Mouse (Mus musculus): ENCODE data around the gene Hal. TPM values are rescaled to one million over a fixed set of nuclear protein-coding genes. Genes with fewer than 3 reads are reported as not detected.

The Hal gene
- polyA plus RNA-seq (2016; fragmentation: Nextera tagmentation; extraction: Ambion mirVana): 0.16 and 0.20 TPM in 2 replicates

- H3K9me3 ChIP-seq (replicated peaks): no peaks in the 10 kb centered on the region
- WGBS: 78% methylated on average over 17 of the region's 17 CpGs
- H3K27ac ChIP-seq (replicated peaks): peak within 1 kb of the TSS; percentile 47; the same call in 1 of the 2 replicates
- H3K36me3 ChIP-seq: peaks cover 20% of the 10 kb centered on the region
- no peak within 1 kb of the TSS for H3K4me3 ChIP-seq
- DNase-seq (ENCODE audit: low spot score): no peak
- H3K4me1 ChIP-seq: peaks cover 29% of the 10 kb centered on the region
- H3K27me3 ChIP-seq (ENCODE audit: low read depth, poor library complexity, severe bottlenecking): no peaks in the 10 kb centered on the region
These were observed at the start of gene Hal for GRCm38 (mm10) chr10:93488066-93488827. Gene Hal (plus strand): TSS chr10:93488768.

- Histone ChIP-seq H3K9me3 (replicated peaks) (no peaks in the 10 kb centered on the region), H3K36me3 (no peaks in the 10 kb centered on the region), H3K4me3 (no peak overlapping the region), H3K4me1 (peaks cover 7% of the 10 kb centered on the region), H3K27ac (replicated peaks) (no peak overlapping the region), H3K27me3 (ENCODE audit: low read depth, poor library complexity, severe bottlenecking) (no peaks in the 10 kb centered on the region)
- DNase-seq (ENCODE audit: low spot score): no peak
- whole genome bisulfite sequencing: 87% methylated on average over 6 of the region's 6 CpGs
These were observed 47.1 kb upstream of the Hal start for GRCm38 (mm10) chr10:93441501-93441900.

GRCm38 (mm10) chr10:93442183-93442582 lies 46.4 kb upstream of the Hal start:
- no peak overlapping the region for H3K4me3 ChIP-seq
- no peaks in the 10 kb centered on the region for H3K36me3 ChIP-seq
- H3K9me3 ChIP-seq (replicated peaks): no peaks in the 10 kb centered on the region
- H3K27ac ChIP-seq (replicated peaks): no peak overlapping the region
- peaks cover 6% of the 10 kb centered on the region for H3K4me1 ChIP-seq
- H3K27me3 ChIP-seq (ENCODE audit: low read depth, poor library complexity, severe bottlenecking): no peaks in the 10 kb centered on the region
- DNase-seq (ENCODE audit: low spot score): no peak
- WGBS: 81% methylated on average over 3 of the region's 3 CpGs

- no peaks in the 10 kb centered on the region for H3K4me1 ChIP-seq
- DNase-seq (ENCODE audit: low spot score): no peak
- no peak overlapping the region for H3K27ac ChIP-seq (replicated peaks)
- no peaks in the 10 kb centered on the region for H3K36me3 ChIP-seq
- no peaks in the 10 kb centered on the region for H3K9me3 ChIP-seq (replicated peaks)
- WGBS: 91% methylated on average over 9 of the region's 9 CpGs
- H3K27me3 ChIP-seq (ENCODE audit: low read depth, poor library complexity, severe bottlenecking): no peaks in the 10 kb centered on the region
- no peak overlapping the region for H3K4me3 ChIP-seq
These were observed 44.2 kb upstream of the Hal start for GRCm38 (mm10) chr10:93444407-93444806.

- 78% methylated on average over 10 of the region's 10 CpGs for WGBS
- DNase-seq (ENCODE audit: low spot score): no peak
- H3K27me3 ChIP-seq (ENCODE audit: low read depth, poor library complexity, severe bottlenecking): no peaks in the 10 kb centered on the region
- H3K4me1 ChIP-seq: peaks cover 4% of the 10 kb centered on the region; the same call in 1 of the 2 replicates
- no peak overlapping the region for H3K27ac ChIP-seq (replicated peaks)
- H3K36me3 ChIP-seq: no peaks in the 10 kb centered on the region
- no peak overlapping the region for H3K4me3 ChIP-seq
- H3K9me3 ChIP-seq (replicated peaks): no peaks in the 10 kb centered on the region
These were observed 41.2 kb upstream of the Hal start for GRCm38 (mm10) chr10:93447398-93447797.

- H3K27me3 ChIP-seq (ENCODE audit: low read depth, poor library complexity, severe bottlenecking): no peaks in the 10 kb centered on the region
- 0 out of 2 replicates have a peak, but pooled peaks cover 7% of the 10 kb centered on the region for H3K36me3 ChIP-seq
- H3K4me1 ChIP-seq: peaks cover 28% of the 10 kb centered on the region
- H3K9me3 ChIP-seq (replicated peaks): no peaks in the 10 kb centered on the region
- no peak for DNase-seq (ENCODE audit: low spot score)
- no peak overlapping the region for H3K27ac ChIP-seq (replicated peaks)
- peak overlapping the region; percentile 83 for H3K4me3 ChIP-seq
- 85% methylated on average over 7 of the region's 7 CpGs for WGBS
These were observed 33.9 kb upstream of the Hal start for GRCm38 (mm10) chr10:93454652-93455014.

GRCm38 (mm10) chr10:93460106-93460505 lies 28.5 kb upstream of the Hal start:
- WGBS: 87% methylated on average over 11 of the region's 11 CpGs
- Histone ChIP-seq H3K4me1 (peaks cover 12% of the 10 kb centered on the region), H3K36me3 (peaks cover 58% of the 10 kb centered on the region), H3K27me3 (ENCODE audit: low read depth, poor library complexity, severe bottlenecking) (no peaks in the 10 kb centered on the region), H3K27ac (replicated peaks) (no peak overlapping the region), H3K4me3 (no peak overlapping the region), H3K9me3 (replicated peaks) (no peaks in the 10 kb centered on the region)
- no peak for DNase-seq (ENCODE audit: low spot score)

GRCm38 (mm10) chr10:93462692-93463382 lies 25.7 kb upstream of the Hal start:
- WGBS: 94% methylated on average over 7 of the region's 7 CpGs
- Histone ChIP-seq H3K9me3 (replicated peaks) (no peaks in the 10 kb centered on the region), H3K4me1 (peaks cover 5% of the 10 kb centered on the region; the same call in 1 of the 2 replicates), H3K36me3 (peaks cover 80% of the 10 kb centered on the region), H3K27me3 (ENCODE audit: low read depth, poor library complexity, severe bottlenecking) (no peaks in the 10 kb centered on the region), H3K4me3 (no peak overlapping the region), H3K27ac (replicated peaks) (no peak overlapping the region)
- no peak for DNase-seq (ENCODE audit: low spot score)

GRCm38 (mm10) chr10:93463611-93464010 lies 25.0 kb upstream of the Hal start:
- Histone ChIP-seq H3K27ac (replicated peaks) (no peak overlapping the region), H3K27me3 (ENCODE audit: low read depth, poor library complexity, severe bottlenecking) (no peaks in the 10 kb centered on the region), H3K4me1 (peaks cover 5% of the 10 kb centered on the region; the same call in 1 of the 2 replicates), H3K36me3 (peaks cover 84% of the 10 kb centered on the region), H3K9me3 (replicated peaks) (no peaks in the 10 kb centered on the region), H3K4me3 (no peak overlapping the region)
- no peak for DNase-seq (ENCODE audit: low spot score)
- WGBS: 95% methylated on average over 13 of the region's 13 CpGs

GRCm38 (mm10) chr10:93467259-93467658 lies 21.3 kb upstream of the Hal start:
- Histone ChIP-seq H3K27ac (replicated peaks) (no peak overlapping the region), H3K36me3 (peaks cover 84% of the 10 kb centered on the region), H3K4me3 (no peak overlapping the region), H3K9me3 (replicated peaks) (no peaks in the 10 kb centered on the region), H3K4me1 (peaks cover 5% of the 10 kb centered on the region; the same call in 1 of the 2 replicates), H3K27me3 (ENCODE audit: low read depth, poor library complexity, severe bottlenecking) (no peaks in the 10 kb centered on the region)
- 96% methylated on average over 4 of the region's 4 CpGs for WGBS
- DNase-seq (ENCODE audit: low spot score): no peak

GRCm38 (mm10) chr10:93467791-93468190 lies 20.8 kb upstream of the Hal start:
- WGBS: 94% methylated on average over 3 of the region's 3 CpGs
- Histone ChIP-seq H3K27me3 (ENCODE audit: low read depth, poor library complexity, severe bottlenecking) (no peaks in the 10 kb centered on the region), H3K27ac (replicated peaks) (no peak overlapping the region), H3K36me3 (peaks cover 85% of the 10 kb centered on the region), H3K9me3 (replicated peaks) (no peaks in the 10 kb centered on the region), H3K4me3 (no peak overlapping the region), H3K4me1 (peaks cover 5% of the 10 kb centered on the region; the same call in 1 of the 2 replicates)
- no peak for DNase-seq (ENCODE audit: low spot score)

- no peaks in the 10 kb centered on the region for H3K9me3 ChIP-seq (replicated peaks)
- 56% methylated on average over 11 of the region's 11 CpGs for WGBS
- peaks cover 88% of the 10 kb centered on the region for H3K36me3 ChIP-seq
These were observed 17.2 kb upstream of the Hal start for GRCm38 (mm10) chr10:93471415-93471814.

GRCm38 (mm10) chr10:93484511-93484910 lies 4.1 kb upstream of the Hal start:
- Histone ChIP-seq H3K27ac (replicated peaks) (no peak overlapping the region), H3K4me3 (no peak overlapping the region), H3K4me1 (peaks cover 17% of the 10 kb centered on the region), H3K36me3 (peaks cover 57% of the 10 kb centered on the region), H3K27me3 (ENCODE audit: low read depth, poor library complexity, severe bottlenecking) (no peaks in the 10 kb centered on the region), H3K9me3 (replicated peaks) (no peaks in the 10 kb centered on the region)
- no peak for DNase-seq (ENCODE audit: low spot score)
- 90% methylated on average over 8 of the region's 8 CpGs for WGBS

More at GRCm38 (mm10) chr10:93471415-93471814, 17.2 kb upstream of the Hal start:
- Histone ChIP-seq H3K27ac (replicated peaks) (no peak overlapping the region), H3K27me3 (ENCODE audit: low read depth, poor library complexity, severe bottlenecking) (no peaks in the 10 kb centered on the region), H3K4me3 (no peak overlapping the region), H3K4me1 (no peaks in the 10 kb centered on the region)
- peak; percentile 75 for DNase-seq (ENCODE audit: low spot score)
